Mouse (Mus musculus): ENCODE results near the gene BC049730. TPM values are rescaled to one million over a fixed set of nuclear protein-coding genes. Genes with fewer than 3 reads are reported as not detected.

BC049730 gene
- polyA plus RNA-seq, 1 experiment from 2014 or later = not detected

- ATAC-seq (ENCODE audit: low FRiP score, low TSS enrichment) = no peak
- Histone ChIP-seq H3K4me1 (ENCODE audit: insufficient read depth, low read length) (no peaks in the 10 kb centered on the region), H3K4me3 (ENCODE audit: low read length) (no peak within 1 kb of the TSS), H3K27ac (ENCODE audit: low read length) (no peak within 1 kb of the TSS), H3K4me2 (replicated peaks; ENCODE audit: low read depth, low read length) (no peak within 1 kb of the TSS), H3K27me3 (ENCODE audit: insufficient read depth, low read length) (no peaks in the 10 kb centered on the region), H3K9ac (replicated peaks; ENCODE audit: low read length) (no peak within 1 kb of the TSS), H3K36me3 (ENCODE audit: insufficient read depth, low read length) (no peaks in the 10 kb centered on the region), H3K9me3 (ENCODE audit: low read length) (no peaks in the 10 kb centered on the region)
- WGBS = 60% methylated on average over 6 of the region's 6 CpGs
These were observed 51.2 kb downstream of the BC049730 start, which contains the start of gene Cd177 for GRCm38 (mm10) chr7:24760211-24760610. Cd177 (minus strand) TSS chr7:24760311.

GRCm38 (mm10) chr7:24761161-24761560 lies 52.1 kb downstream of the BC049730 start:
- no peaks in the 10 kb centered on the region for H3K4me1 ChIP-seq (ENCODE audit: insufficient read depth, low read length)
- 74% methylated on average over 6 of the region's 6 CpGs for WGBS
- no peak for ATAC-seq (ENCODE audit: low FRiP score, low TSS enrichment)
- no peak overlapping the region for H3K9ac ChIP-seq (replicated peaks; ENCODE audit: low read length)
- no peaks in the 10 kb centered on the region for H3K36me3 ChIP-seq (ENCODE audit: insufficient read depth, low read length)
- H3K4me2 ChIP-seq (replicated peaks; ENCODE audit: low read depth, low read length) = no peak overlapping the region
- H3K4me3 ChIP-seq (ENCODE audit: low read length) = no peak overlapping the region
- no peaks in the 10 kb centered on the region for H3K27me3 ChIP-seq (ENCODE audit: insufficient read depth, low read length)
- H3K27ac ChIP-seq (ENCODE audit: low read length) = no peak overlapping the region
- no peaks in the 10 kb centered on the region for H3K9me3 ChIP-seq (ENCODE audit: low read length)

- H3K9me3 ChIP-seq (ENCODE audit: low read length) = no peaks in the 10 kb centered on the region
- no peak overlapping the region for H3K27ac ChIP-seq (ENCODE audit: low read length)
- H3K36me3 ChIP-seq (ENCODE audit: insufficient read depth, low read length) = no peaks in the 10 kb centered on the region
- no peak for ATAC-seq (ENCODE audit: low FRiP score, low TSS enrichment)
- no peak overlapping the region for H3K4me2 ChIP-seq (replicated peaks; ENCODE audit: low read depth, low read length)
- H3K4me1 ChIP-seq (ENCODE audit: insufficient read depth, low read length) = no peaks in the 10 kb centered on the region
- H3K27me3 ChIP-seq (ENCODE audit: insufficient read depth, low read length) = no peaks in the 10 kb centered on the region
- H3K4me3 ChIP-seq (ENCODE audit: low read length) = no peak overlapping the region
- H3K9ac ChIP-seq (replicated peaks; ENCODE audit: low read length) = no peak overlapping the region
- 89% methylated on average over 8 of the region's 8 CpGs for WGBS
These were observed 53.5 kb downstream of the BC049730 start for GRCm38 (mm10) chr7:24762574-24762973.

Other genes starting within 250 kb of the BC049730 start
- gene Plaur, start 246.8 kb upstream of the BC049730 start, polyA plus RNA-seq (2015; fragmentation: Nextera tagmentation; extraction: Ambion mirVana) = 16.3 and 18.5 TPM in 2 replicates
- gene Cadm4, start 227.2 kb upstream of the BC049730 start, polyA plus RNA-seq (2015; fragmentation: Nextera tagmentation; extraction: Ambion mirVana) = 4.3 and 6.6 TPM in 2 replicates
- 60.5 and 67.6 TPM in 2 replicates for gene Zfp428, start 202.2 kb upstream of the BC049730 start, polyA plus RNA-seq (2015; fragmentation: Nextera tagmentation; extraction: Ambion mirVana)
- gene AC161166.1, start 196.8 kb upstream of the BC049730 start, polyA plus RNA-seq (2015; fragmentation: Nextera tagmentation; extraction: Ambion mirVana) = 0.42 and 0.80 TPM in 2 replicates
- 7.2 and 7.8 TPM in 2 replicates for gene Irgq, start 178.6 kb upstream of the BC049730 start, polyA plus RNA-seq (2015; fragmentation: Nextera tagmentation; extraction: Ambion mirVana)
- 0.64 and 1.0 TPM in 2 replicates for gene Pinlyp, start 163.1 kb upstream of the BC049730 start, polyA plus RNA-seq (2015; fragmentation: Nextera tagmentation; extraction: Ambion mirVana)
- gene Xrcc1, start 163.0 kb upstream of the BC049730 start, polyA plus RNA-seq (2015; fragmentation: Nextera tagmentation; extraction: Ambion mirVana) = 159 and 164 TPM in 2 replicates
- gene Ethe1, start 121.7 kb upstream of the BC049730 start, polyA plus RNA-seq (2015; fragmentation: Nextera tagmentation; extraction: Ambion mirVana) = 53.0 and 55.2 TPM in 2 replicates
- gene Zfp575, start 121.6 kb upstream of the BC049730 start, polyA plus RNA-seq (2015; fragmentation: Nextera tagmentation; extraction: Ambion mirVana) = 3.8 and 3.9 TPM in 2 replicates
- 0.14 and 0.22 TPM in 2 replicates for gene Phldb3, start 98.5 kb upstream of the BC049730 start, polyA plus RNA-seq (2015; fragmentation: Nextera tagmentation; extraction: Ambion mirVana)
- gene Lypd3, start 72.7 kb upstream of the BC049730 start, polyA plus RNA-seq (2015; fragmentation: Nextera tagmentation; extraction: Ambion mirVana) = 0.75 and 1.0 TPM in 2 replicates
- 0.20 TPM in 1 of 2 replicates, not detected in the other for gene Tex101, start 32.6 kb upstream of the BC049730 start, polyA plus RNA-seq (2015; fragmentation: Nextera tagmentation; extraction: Ambion mirVana)
- gene Gm4763, start 17.7 kb downstream of the BC049730 start, polyA plus RNA-seq (2015; fragmentation: Nextera tagmentation; extraction: Ambion mirVana) = not detected in 2 replicates
- gene Cd177, start 51.1 kb downstream of the BC049730 start, polyA plus RNA-seq (2015; fragmentation: Nextera tagmentation; extraction: Ambion mirVana) = 0.30 and 0.61 TPM in 2 replicates
- gene Ceacam10, start 68.0 kb downstream of the BC049730 start, polyA plus RNA-seq (2015; fragmentation: Nextera tagmentation; extraction: Ambion mirVana) = 0.44 TPM in 1 of 2 replicates, not detected in the other
- 8.3 and 21.9 TPM in 2 replicates for gene Gm9844, start 153.0 kb downstream of the BC049730 start, polyA plus RNA-seq (2015; fragmentation: Nextera tagmentation; extraction: Ambion mirVana)
- gene Lypd4, start 160.7 kb downstream of the BC049730 start, polyA plus RNA-seq (2015; fragmentation: Nextera tagmentation; extraction: Ambion mirVana) = not detected in 2 replicates
- gene Dmrtc2, start 160.8 kb downstream of the BC049730 start, polyA plus RNA-seq (2015; fragmentation: Nextera tagmentation; extraction: Ambion mirVana) = not detected in 2 replicates
- gene Rps19, start 175.1 kb downstream of the BC049730 start, polyA plus RNA-seq (2015; fragmentation: Nextera tagmentation; extraction: Ambion mirVana) = 2,217 and 2,364 TPM in 2 replicates
- gene Cd79a, start 188.1 kb downstream of the BC049730 start, polyA plus RNA-seq (2015; fragmentation: Nextera tagmentation; extraction: Ambion mirVana) = 1.8 and 2.0 TPM in 2 replicates
- 94.7 and 105 TPM in 2 replicates for gene Arhgef1, start 193.7 kb downstream of the BC049730 start, polyA plus RNA-seq (2015; fragmentation: Nextera tagmentation; extraction: Ambion mirVana)
- not detected in 2 replicates for gene Gm4881, start 235.3 kb downstream of the BC049730 start, polyA plus RNA-seq (2015; fragmentation: Nextera tagmentation; extraction: Ambion mirVana)